Mouse (Mus musculus) kidney, postnatal 10 days (tissue): ENCODE data around the gene Ptch2.

Source experiments
- DNase-seq: peaks from one replicate; pipeline ENCODE4 v3.0.0; 2021; ENCODE audit warnings: mixed read lengths

Gene Ptch2

GRCm38 (mm10) chr4:117107813-117108523 lies 12.1 kb downstream of the Ptch2 start:
- DNase-seq = no peak

- DNase-seq = no peak
Measured at GRCm38 (mm10) chr4:117108524-117108849, 12.6 kb downstream of the Ptch2 start.

- no peak for DNase-seq
Measured at GRCm38 (mm10) chr4:117109330-117109729, 13.5 kb downstream of the Ptch2 start.

- no peak for DNase-seq
Measured at GRCm38 (mm10) chr4:117110249-117110648, 14.4 kb downstream of the Ptch2 start.

GRCm38 (mm10) chr4:117110985-117111384 lies 15.1 kb downstream of the Ptch2 start:
- DNase-seq = no peak

- no peak for DNase-seq
Measured at GRCm38 (mm10) chr4:117113237-117113636, 17.4 kb downstream of the Ptch2 start.

- DNase-seq = no peak
Measured at GRCm38 (mm10) chr4:117115592-117115991, 19.7 kb downstream of the Ptch2 start.

- no peak for DNase-seq
Measured at GRCm38 (mm10) chr4:117117931-117118330, 22.1 kb downstream of the Ptch2 start.

GRCm38 (mm10) chr4:117119636-117120035 lies 23.8 kb downstream of the Ptch2 start:
- DNase-seq = no peak

- DNase-seq = no peak
Measured at GRCm38 (mm10) chr4:117120052-117120444, 24.2 kb downstream of the Ptch2 start.

GRCm38 (mm10) chr4:117120445-117121414 lies 24.9 kb downstream of the Ptch2 start:
- peak; percentile 96 for DNase-seq

GRCm38 (mm10) chr4:117122209-117122608 lies 26.3 kb downstream of the Ptch2 start:
- no peak for DNase-seq

- no peak for DNase-seq
Measured at GRCm38 (mm10) chr4:117123546-117124217, 27.8 kb downstream of the Ptch2 start.

GRCm38 (mm10) chr4:117124218-117124517 lies 28.3 kb downstream of the Ptch2 start:
- no peak for DNase-seq

- DNase-seq = peak; percentile 63
Measured at GRCm38 (mm10) chr4:117124518-117125347, 28.9 kb downstream of the Ptch2 start.

- DNase-seq = peak; percentile 89
Measured at GRCm38 (mm10) chr4:117125348-117125909, 29.6 kb downstream of the Ptch2 start, which contains the start of gene Btbd19. Gene Btbd19 (minus strand): TSS chr4:117125725.

- DNase-seq = peak; percentile 85
Measured at GRCm38 (mm10) chr4:117125910-117126674, 30.2 kb downstream of the Ptch2 start.

- no peak for DNase-seq
Measured at GRCm38 (mm10) chr4:117126675-117127290, 30.9 kb downstream of the Ptch2 start, which contains the start of gene Tctex1d4. Gene Tctex1d4 (plus strand): TSS chr4:117126794.

- no peak for DNase-seq
Measured at GRCm38 (mm10) chr4:117127991-117128686, 32.3 kb downstream of the Ptch2 start.

- no peak for DNase-seq
Measured at GRCm38 (mm10) chr4:117130790-117131189, 34.9 kb downstream of the Ptch2 start.
